Mouse (Mus musculus) inflammation-experienced regulatory T-cells, adult 6 months (primary cell): ENCODE measurements around the gene Tgif1. TPM values are rescaled to one million over a fixed set of nuclear protein-coding genes. Genes with fewer than 3 reads are reported as not detected.
A peak's percentile ranks its signal among the peaks of the same experiment; 100 is the strongest.

Experiments used
- ATAC-seq: one replicate; pipeline ENCODE4 v1.8.0; 2017
- polyA plus RNA-seq, 3 experiments: library from polyadenylated mRNA; unstranded; fragments of 100-300 nt; shearing (Covaris generic); gene quantifications; one replicate each; pipeline ENCODE4 v1.2.1; 2017

Tgif1 gene
- polyA plus RNA-seq, 3 experiments from 2014 or later, result 44.9 to 73.0 (median 47.1) TPM

GRCm38 (mm10) chr17:70802022-70802421, 51.3 kb downstream of the Tgif1 start:
- ATAC-seq, result no peak

- ATAC-seq, result no peak
These were observed 54.1 kb downstream of the Tgif1 start for GRCm38 (mm10) chr17:70799266-70799665.

GRCm38 (mm10) chr17:70797773-70798045, 55.6 kb downstream of the Tgif1 start:
- no peak for ATAC-seq

GRCm38 (mm10) chr17:70796940-70797772, 56.2 kb downstream of the Tgif1 start:
- ATAC-seq, result peak; percentile 63

- no peak for ATAC-seq
These were observed 58.1 kb downstream of the Tgif1 start for GRCm38 (mm10) chr17:70795196-70795595.

GRCm38 (mm10) chr17:70794722-70795121, 58.6 kb downstream of the Tgif1 start:
- no peak for ATAC-seq

GRCm38 (mm10) chr17:70794291-70794690, 59.1 kb downstream of the Tgif1 start:
- no peak for ATAC-seq

Other genes starting within 250 kb of the Tgif1 start
- under 1 TPM in 1 of 3 experiments, not detected in 2; 0.34 TPM for gene Myom1, start 149.1 kb upstream of the Tgif1 start, polyA plus RNA-seq
- 100 to 1,000 TPM; 630 to 948 (median 795) TPM for gene Myl12a, start 149.3 kb upstream of the Tgif1 start, polyA plus RNA-seq